Mouse (Mus musculus) spleen, adult 2 months (tissue): ENCODE measurements around the gene Mgat4a.

Experiments
- CTCF ChIP-seq: fragments of 200-500 bp; IDR thresholded peaks from 2 replicates; pipeline ENCODE4 v1.5.1; 2011; ENCODE audit warnings: mild to moderate bottlenecking, inconsistent platforms; ENCODE audit not compliant: insufficient read depth, insufficient read length, insufficient replicate concordance; ENCODE audit errors: extremely low read depth
- POLR2A ChIP-seq: fragments of 200-500 bp; IDR thresholded peaks from 2 replicates; pipeline ENCODE4 v1.6.1; 2011; ENCODE audit warnings: low read depth, low read length, inconsistent platforms

DNA sequence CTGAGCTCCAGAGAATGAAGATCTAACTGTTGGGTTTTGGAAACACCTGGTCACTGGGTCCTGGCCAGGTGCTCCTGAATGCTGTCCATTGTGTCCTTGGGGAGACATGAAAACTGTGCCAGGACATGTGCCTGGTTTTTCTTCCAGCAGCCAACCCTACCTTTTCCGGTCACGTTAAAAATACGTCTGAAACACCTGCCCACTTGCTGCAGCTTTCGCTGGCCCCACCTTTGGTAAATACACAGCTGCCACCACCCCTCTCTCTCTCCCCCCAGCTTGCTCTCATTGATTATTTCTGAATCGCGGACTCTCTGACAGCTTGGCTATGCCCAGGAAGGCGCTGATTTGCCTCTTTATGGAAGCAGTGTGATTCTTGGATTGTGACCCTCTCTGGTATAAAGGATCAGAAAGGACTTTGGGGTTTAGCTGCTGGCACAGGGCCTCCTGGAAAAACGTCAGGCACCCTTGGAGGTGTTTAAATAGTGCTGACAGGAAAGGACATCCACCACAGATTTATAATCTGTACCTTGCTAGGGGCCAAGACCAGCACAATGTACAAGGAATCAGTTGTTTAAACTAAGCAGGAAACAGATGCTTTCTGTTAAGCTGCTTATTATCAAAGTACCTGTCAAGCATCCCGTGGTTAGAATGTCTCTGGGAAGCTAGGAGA is 43.1 kb upstream of the Mgat4a start:
- TF ChIP-seq POLR2A (no peak), CTCF (no peak)
